Mouse (Mus musculus) Muller cell, postnatal 12 days (primary cell): ENCODE measurements at regions not wholly inside any gene's neighbourhood (a gene's known extent, or its start where the extent isn't known, plus 50 kb on each side); places are given as distances from the start of the nearest gene placed in this dataset.

Source experiments
- DNase-seq: peaks from one replicate; pipeline ENCODE4 v3.0.0-alpha.2; 2015; ENCODE audit errors: inconsistent ontology term

DNA sequence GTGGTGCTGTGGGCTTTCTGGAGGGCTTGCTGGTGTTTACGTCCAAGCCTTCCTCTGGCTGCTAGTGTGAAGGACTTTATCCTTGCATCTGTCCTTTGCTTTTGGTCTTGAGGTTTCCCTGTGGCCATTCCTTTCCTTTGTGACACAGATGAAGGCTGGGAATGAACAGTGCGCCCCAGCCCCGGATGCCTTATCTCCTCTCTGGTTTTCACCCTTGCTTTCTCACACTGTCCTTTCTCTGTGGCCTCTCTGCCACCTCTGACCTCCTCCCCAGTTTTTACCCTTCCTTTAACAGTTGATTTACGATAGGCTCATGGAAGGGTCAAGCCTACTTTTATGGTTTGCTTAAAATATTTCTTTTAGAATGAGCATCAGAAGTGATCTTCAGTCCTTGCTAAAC, 53.2 kb downstream of the Gas1 start:
- DNase-seq, result no peak

DNA sequence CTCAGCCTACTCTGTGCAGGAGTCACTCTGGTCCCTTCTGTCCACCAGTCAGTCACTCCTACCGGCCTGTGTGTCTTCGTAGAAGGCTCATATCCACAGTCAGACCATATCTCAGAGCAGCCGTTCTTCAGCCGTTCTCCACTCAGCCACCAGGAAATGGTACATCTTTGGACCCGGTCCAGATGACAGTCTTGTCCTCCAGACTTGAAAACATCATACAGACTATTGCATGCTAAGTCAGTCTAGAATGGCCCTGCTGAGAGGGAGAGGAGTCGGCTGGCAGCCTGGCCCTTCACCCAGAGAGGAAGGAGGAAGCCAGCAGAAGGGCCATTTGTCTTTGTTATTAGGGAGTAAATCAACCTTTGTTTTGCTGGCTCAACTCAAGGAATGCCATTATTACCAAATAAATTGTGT, 54.0 kb downstream of the Gas1 start:
- DNase-seq, result peak; percentile 59

DNA sequence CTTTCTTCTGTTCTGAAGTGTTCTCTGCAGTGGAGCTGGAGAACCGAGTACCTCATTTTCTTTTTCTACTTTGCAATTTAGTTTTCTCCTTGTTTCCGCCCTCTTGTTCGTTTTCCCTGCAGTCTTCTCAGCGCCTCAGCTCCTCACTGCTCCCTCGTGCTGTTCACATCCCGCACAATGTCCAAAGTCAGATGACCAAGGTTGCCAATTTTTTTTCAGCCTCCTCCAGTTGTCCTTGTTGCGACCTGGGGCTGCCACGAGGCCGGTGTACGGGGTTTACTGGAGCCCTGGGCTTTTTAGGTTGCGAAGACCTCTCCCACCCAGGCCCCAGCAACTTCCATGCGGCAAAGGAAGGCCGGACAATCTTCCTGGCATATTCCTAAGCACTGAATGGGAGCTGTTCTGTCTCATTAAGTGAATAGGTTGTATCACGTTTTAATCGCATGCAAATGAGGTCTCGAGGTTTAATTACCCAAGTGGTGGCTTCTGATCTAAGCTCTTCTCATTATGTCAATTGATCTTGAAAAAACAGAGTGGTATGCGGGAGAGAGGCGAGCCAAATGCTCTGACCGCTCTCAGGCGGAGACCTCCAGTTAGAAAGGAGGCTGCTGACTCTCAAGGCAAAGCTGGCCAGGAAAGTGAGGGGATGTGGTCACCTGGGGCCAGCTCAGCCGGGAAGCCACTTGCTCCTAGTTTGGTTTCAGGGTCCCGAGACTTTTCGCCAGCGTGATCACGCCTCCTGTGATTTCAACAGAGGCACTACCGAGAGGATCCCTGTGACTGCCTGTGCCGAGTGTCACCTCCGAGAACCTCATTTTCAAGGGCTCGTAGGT, 54.6 kb downstream of the Gas1 start:
- DNase-seq, result peak; percentile 73

DNA sequence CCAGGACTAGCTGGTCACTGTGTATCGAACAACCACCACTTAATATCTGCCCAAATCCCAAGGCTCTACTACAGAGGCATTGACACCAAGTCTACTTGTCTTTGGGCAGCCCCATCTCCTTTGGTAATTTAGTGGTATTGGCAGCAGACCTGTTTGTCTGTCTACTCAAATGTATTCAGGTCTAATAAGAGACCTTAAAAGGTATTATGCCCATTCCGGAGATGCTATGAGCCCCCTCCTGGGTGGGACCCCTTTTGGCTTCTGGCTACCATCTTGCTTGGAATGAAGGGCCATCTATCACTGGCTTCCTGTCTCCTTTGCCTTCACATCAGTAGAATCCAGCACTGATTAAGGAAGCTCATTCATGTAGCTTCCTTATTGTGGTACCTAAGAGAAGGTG, 65.7 kb downstream of the Gas1 start:
- no peak for DNase-seq

DNA sequence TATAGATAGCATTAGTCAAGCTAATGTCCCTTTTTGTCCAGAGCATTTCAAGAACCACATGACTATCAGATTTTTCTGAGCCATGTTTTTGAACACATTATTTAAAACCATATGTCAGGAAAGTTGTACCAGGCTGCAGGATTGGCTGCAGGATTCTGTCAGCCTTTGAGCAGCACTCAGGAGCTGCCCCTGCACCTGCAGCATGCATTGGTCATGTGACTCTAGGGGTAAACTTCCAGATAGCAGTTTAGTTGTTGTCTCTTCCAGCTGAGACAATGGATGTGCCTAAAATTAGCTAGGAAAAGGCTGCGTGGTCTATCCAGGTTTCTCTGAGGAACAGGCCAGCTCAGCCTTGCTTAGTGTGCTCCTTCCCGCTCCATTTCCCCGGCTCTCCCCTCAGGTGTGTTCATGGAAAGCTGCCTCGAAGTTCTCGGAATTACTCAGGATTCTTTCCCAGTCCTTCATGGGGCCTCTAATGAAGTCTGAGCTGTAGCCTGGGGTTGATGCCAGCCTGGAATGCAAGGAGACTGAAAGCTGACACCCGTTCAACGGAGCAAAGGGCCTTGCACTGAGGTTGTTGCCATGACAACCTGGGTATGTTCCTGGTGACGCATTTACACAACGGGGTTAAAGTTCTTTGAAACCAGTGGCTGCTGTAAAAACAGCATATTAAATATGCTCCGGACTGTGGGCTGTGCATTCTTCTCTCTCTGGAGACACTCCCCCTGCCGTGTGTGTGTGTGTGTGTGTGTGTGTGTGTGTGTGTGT, 66.9 kb downstream of the Gas1 start:
- DNase-seq, result peak; percentile 90

DNA sequence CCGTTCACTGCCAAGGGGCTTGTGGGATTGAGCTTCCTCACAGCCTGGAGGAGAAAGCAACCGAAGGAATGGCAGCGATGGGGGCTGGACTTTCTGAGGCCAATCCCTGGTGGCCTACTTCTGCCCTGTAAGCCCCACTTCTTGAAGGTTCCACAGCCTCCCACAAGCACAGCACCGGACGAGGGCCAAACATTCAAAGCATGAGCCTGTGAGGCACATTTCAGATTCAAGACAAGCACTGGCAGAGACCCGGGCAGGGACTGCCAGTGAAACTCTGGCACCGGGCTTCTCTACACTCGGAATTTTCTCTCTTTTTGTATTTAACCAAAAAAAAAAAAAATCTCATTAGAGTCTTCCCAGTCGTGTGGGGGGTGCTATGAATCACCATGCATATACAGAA, 71.9 kb downstream of the Gas1 start:
- peak; percentile 60 for DNase-seq

DNA sequence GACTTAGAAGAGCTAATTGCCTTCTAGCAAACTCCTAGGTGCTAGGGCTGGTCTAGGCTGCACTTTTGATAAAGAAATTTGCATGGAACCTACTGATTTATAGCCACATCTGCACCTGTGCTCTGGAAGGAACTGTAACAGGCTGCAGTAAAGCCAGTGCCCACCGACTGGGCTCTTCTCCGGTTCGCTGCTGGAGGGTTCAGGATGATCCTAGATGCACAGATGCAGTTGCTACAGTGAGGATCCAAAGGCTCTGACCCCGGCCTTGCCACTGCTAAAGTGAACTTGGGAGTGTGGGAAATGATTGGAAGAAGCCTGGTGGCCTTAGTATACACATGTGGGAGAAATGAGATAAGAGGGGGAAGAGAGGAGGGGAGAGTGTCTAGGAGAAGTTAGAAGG, 75.5 kb downstream of the Gas1 start:
- DNase-seq, result no peak

DNA sequence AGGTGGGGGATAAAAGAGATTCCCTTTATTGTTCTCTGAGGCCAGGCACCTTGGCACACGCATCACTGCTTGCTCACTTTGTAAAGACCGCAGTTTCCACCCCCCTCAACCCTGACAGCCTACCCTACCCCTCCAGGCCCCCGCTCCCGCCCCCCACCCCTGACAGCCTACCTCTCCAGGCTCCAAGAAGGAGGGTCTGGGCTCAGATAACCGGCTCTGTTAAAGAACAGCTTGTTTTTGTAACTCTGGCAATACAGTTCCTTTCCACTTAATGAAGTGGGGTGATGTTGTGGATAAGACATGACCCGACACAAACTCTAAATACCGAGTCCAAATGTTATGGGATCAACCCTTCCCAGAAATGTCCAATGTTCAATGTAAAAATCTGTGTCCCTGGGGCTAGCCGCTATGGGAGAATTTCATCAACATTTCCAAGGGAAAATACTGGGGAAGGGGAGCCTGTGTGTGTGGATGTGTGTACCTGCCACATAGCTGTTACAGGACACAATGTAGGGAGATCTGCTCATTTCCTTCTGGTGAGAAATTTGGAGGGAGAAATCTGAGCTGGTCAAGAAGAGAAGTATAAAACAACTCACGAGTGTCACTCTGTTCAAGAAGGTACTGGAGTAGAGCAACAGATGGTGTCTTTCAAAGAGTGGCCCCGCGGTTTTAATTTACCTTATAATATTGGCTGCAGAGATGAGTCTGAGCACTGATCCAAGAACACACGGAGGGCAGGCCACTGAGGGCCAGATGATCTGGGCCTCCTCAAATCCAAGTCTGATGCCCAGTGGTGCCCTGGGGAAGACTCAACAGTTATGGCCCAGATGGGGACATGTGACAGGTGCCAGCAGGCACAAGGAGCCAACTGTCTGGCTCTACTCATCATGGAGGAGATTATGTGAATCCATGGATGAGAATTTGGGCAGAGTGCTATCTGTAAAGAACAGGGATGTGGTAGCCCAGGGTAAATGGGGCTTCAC, 76.7 kb downstream of the Gas1 start:
- DNase-seq, result no peak

DNA sequence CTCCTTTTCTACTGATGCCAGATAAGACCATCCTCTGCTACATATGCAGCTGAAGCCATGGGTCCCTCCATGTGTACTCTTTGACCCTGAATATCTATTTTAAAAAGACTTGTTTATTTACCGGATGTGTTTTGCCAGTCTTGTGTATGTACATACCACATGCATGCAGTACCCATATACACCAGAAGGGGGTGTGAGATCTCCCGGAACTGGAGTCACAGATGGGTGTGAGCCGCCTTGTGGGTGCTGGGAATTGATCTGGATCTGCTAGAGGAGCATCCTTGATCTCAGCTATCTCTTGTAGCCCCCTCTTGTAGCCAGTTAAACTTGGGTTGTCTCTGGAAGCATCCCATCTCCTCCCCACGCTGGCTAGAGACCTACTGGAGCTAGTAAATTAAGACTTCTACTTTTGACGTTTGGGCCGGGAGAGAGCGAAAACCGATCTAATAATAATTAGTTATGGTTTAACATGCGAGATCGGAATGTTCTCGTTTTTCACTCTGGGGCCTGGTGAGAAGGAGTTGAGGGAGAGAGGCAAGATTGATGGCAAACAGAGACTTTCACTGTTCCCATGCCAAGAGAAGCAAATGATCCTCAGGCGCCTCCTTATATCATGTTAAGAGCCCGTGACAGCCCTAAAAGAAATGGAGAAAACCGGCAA, 77.6 kb downstream of the Gas1 start:
- DNase-seq, result no peak

DNA sequence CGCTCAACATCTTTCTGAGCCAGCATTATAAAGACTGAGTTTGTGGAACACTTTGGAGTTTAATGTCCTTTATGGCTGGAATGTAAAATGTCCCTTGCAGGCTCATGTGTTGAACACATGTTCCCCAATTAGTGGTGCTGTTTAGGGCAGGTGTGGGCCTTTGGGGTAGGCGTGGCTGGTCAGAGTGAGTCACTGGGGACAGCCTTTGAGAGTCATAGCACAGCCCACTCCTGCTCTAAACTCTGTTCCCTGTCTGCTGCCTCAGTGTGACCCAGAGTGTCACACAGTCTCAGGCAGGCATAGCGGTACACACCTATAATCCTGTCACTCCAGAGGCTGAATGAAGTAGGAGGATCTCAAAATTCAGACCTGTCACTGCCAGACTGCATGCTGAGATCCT, 78.8 kb downstream of the Gas1 start:
- DNase-seq, result peak; percentile 23

DNA sequence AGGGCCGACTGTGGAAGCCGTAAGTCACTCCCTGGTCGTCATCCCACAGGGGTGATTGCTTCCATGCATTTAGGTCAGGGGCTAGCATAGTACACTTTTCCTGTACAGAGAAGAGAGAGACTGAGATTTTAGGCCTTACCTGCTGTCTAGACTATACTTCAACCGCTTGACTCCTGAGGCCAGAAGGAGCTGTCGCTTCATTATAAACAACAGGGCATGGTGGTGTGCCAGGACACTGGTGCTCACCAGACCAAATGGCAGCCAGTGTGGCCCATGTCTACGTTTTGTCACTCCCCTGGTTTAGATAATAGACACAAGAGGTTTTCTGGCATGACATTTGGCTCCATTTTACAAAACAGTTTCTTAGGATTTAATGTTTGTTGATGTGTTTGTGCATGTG, 79.4 kb downstream of the Gas1 start:
- DNase-seq, result peak; percentile 30

DNA sequence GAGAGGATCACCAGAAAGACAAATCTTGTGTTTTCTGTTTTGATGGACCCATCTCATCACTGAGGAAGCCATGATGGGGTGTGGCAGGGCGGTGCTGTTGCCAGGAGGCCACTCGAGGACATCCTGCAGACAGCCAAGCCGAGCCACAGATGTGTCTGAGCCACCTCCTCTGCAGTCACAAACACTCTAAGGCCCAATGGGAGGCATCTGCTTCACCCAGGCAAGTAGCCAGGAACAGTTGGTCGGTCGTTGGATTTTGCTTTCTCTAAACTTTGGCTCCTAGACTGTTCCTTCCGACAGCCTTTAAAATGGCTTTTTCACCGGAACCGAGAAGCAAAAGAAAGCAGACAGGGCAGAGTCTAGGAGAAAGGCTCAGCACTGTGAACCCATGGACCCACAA, 90.5 kb downstream of the Gas1 start:
- DNase-seq, result no peak

DNA sequence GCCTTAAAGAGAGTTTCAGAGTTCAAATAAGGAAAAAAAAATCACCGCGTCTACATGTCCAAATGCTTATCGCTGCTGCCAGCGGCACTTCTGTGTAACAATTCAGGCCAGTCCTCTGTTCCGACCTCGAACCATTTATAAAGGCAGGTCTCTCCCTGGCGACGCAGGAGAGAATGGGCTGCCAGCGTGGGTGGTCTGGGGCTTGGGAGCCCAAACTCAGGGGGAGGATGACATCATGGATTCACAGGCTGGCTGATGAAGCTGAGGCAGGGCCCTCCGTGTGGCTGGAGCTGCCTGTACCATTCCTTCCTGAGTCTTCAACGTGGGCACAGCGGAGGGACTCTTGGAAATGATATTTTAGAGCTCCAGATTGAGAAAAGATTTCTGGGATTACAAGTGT, 92.2 kb downstream of the Gas1 start:
- peak; percentile 66 for DNase-seq

DNA sequence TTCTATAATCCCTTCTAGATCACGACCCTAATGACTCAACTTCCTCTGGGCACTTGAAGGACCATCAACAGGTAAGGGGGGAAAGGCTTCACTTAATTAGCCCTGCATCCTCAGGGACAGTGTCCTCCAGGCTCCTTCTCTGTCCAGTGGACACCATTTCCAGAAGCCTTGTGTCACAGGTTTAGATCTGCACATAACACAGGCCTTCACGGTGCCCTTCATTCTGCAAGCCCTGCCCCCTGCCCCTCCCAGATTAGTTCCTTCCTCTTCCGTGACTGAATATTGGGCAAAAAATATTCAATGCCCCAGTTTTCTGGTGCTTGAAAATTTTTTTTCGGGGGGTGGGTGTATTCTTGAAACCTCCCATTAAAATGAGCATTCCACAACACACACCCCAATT, 92.9 kb downstream of the Gas1 start:
- peak; percentile 13 for DNase-seq

DNA sequence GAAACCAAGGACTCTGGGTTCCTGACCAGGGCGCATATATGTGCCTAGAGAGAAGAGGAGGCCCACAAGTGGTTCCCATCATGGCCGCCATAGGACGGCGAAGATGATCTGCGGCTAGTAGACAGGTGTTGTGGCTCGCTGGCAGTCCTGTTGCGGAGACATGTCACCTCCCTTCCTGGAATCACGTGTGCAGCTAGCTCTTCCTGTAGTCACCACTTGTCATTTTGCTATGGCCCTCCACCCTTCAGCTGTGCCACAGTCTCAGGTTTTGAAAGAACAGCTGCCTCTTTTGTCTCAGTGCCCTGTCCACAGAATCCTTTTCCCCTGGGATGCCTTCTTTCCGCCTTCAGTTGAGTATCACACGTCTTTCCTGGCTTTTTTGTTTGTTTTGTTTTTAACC, 97.1 kb downstream of the Gas1 start:
- DNase-seq, result no peak

DNA sequence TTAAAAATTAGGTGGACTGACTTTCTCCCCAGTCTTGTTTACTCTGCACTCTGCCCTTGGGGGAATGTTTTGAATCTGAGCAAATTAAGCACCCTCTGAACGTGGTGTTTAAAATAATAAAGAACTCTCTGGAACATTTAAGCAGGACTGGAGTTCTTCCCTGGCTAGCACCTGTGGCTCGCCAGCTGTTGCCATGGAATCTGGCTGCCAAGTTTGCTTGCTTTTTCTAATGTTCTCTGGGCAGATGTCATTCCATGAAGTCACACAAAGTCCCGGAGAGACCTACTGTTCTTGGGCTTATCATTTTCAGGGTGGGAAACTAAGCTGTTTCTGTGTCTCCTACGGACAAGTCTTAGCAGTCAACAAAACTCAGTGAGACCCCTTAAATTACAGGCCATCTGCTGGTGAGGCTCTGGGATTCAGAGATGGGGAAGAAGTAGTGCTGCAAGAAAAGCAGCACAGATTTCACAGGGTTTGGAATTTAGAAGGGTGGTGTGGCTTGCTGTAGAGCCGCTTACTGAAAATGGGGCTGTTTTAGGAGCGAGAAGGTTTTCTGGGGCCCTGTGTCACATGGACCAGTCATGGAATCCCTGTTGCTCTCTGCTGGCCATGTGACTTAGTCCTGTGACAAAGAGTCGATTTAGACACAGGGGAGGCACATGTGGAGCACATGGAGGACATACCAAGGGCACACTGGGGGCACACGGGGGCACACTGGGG, 98.7 kb downstream of the Gas1 start:
- DNase-seq, result no peak

DNA sequence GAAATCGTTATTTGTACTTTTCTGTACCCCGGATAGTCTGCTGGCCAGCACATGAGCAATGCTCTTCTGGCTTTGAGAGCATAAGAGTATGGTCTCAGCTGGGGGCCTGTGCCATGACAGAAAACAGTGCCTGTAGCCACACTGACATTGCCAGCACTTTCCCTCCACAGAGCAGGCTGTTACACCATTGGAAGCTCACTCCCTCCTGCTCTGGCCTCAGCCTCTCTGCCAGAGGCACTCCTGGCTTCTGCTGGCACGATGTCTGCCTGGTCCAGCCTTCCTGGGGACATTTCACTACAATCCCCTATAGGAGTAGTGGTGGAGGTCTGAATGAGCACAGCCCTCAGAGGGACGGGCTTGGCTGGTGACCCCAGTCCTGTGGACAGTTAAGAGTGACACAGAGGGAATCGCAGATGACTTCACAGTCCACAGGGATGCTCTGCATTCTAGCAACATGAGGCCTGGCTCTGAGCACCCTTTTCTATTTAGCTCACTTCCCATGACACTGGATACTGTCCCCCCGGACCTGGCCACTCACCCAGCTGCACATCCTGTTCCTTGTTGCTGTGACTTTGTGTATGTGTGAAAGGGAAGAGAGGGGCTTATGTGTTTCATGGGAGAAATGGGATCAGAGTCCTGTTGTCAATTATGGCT, 100.9 kb downstream of the Gas1 start:
- DNase-seq, result peak; percentile 21

DNA sequence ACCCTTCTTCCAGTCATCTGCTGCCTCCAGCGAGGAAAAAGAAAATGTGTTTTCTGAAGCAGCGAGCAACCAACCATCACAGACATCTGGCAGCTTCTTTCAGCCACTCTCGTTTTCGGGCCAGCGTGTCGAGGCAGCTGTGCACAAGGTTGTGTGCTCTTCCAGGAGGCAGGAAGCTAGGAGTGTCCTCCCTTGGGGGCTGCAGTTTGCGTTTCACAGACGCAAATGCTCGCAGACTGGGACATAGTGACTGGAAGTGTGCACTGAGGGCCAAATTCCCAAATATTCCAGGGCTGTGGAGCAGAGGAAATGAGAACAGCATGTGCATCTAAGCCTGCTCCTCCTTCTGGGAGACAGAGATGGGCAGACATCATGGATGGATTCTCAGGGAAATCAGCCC, 105.6 kb downstream of the Gas1 start:
- no peak for DNase-seq

DNA sequence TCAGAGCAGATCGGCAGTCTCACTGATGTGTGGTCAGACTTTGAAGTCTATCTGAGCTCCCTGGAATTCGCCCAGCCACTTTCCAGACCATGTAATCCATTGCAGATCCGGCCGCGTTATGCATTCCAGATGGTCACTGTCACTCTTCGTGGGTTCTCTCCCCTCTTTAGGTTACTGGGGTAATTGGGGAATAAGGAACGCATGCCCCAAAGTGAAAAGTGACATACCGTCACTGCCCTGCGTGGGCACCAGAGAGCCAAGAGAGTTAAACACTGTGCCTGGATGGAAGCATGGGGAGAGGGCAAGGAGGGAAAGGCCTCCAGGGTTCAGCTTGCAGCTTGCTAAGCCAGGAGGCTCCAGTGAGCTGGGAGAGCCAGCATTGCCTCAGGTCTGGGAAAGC, 108.0 kb downstream of the Gas1 start:
- DNase-seq, result peak; percentile 83

DNA sequence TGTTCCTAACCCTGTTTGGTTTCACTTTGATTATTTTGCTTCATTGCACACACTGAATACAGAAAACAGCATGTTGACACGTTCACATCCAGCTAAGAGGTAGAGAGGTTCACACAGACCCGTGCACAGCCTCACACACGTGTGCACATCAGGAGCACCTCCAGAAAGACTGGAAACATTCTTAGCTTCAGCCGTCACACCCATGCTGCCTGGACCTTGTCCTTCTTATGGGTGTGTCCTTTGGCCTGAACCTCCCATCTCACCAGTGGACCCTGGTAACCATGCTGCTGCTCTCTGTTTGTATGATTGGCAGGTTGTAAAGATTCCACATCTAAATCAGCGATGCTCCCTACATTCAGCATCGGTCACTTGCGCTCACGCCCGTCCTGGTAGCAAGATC, 109.8 kb downstream of the Gas1 start:
- no peak for DNase-seq
